Mouse (Mus musculus) layer of hippocampus, postnatal 25 days (tissue): ENCODE measurements around the gene Klhl28. TPM values are rescaled to one million over a fixed set of nuclear protein-coding genes. Genes with fewer than 3 reads are reported as not detected.

ENCODE experiments used
- total RNA-seq, 2 experiments: library from RNA; stranded (reverse); gene quantifications; 2 replicates each; pipeline ENCODE4 v1.2.3; 2021

The Klhl28 gene
- total RNA-seq, 2 experiments from 2014 or later: 22.4 to 23.3 TPM

Other genes with a start within 250 kb of the Klhl28 start
- 10 to 100 TPM; 11.9 to 14.5 TPM for gene Gm527, start 47.6 kb downstream of the Klhl28 start, total RNA-seq
- 10 to 100 TPM; 49.9 to 52.4 TPM for gene Togaram1, start 270 bp upstream of the Klhl28 start, total RNA-seq
- 10 to 100 TPM; 30.8 to 49.2 TPM for gene Prpf39, start 70.8 kb upstream of the Klhl28 start, total RNA-seq
- 100 to 1,000 TPM; 147 to 157 TPM for gene Fkbp3, start 108.5 kb upstream of the Klhl28 start, total RNA-seq
- 10 to 100 TPM in 1 of 2 experiments, 1 to 10 TPM in 1; 9.9 to 19.2 TPM for gene Fancm, start 110.1 kb upstream of the Klhl28 start, total RNA-seq
- gene Mis18bp1, start 207.1 kb upstream of the Klhl28 start, total RNA-seq: under 1 TPM; 0.59 to 0.71 TPM